In the genomic region with DNA sequence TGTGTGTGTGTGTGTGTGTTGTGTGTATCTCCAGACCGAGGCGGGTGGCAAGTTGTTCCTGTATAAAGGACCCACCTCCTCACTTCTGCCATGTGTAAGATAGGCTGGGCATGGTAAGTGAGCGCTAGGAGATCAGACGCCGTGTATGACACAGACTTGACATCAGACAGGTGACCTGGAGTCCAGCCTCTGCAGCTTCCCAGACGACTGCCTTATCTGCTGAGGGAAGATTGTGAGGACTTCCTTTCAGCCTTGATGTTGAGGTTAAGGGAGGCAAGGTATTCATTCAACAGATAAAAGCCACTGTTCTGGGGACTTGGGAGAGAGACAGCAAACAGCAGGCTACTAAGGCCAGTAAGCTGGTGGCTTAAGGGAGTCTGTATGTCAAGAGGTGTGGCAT, we compare ENCODE assay signal across 20 mouse cellular contexts. TPM values are rescaled to one million over a fixed set of nuclear protein-coding genes. Genes with fewer than 3 reads are reported as not detected.
DNase-seq lines count a peak whose midpoint lies in the region; ATAC-seq and TF ChIP-seq lines count a peak whose summit lies in the region.
"Had no signal": no experiment of that assay in that cellular context is flagged by ENCODE, and none has a peak within 500 bp of the region (broad histone marks: within the 10 kb centered on the region; RNA-seq: fewer than 3 reads in every experiment).

No protein-coding gene starts in this region.

- no peaks in the 10 kb centered on the region for H3K27me3 ChIP-seq in intestine, embryonic 16.5 days (replicated peaks; ENCODE audit: control insufficient read depth, insufficient read depth, low read length)
- no peaks in the 10 kb centered on the region for H3K27me3 ChIP-seq in intestine, embryonic 15.5 days (replicated peaks)
- H3K27me3 ChIP-seq in liver, embryonic 13.5 days: no peaks in the 10 kb centered on the region
- no peaks in the 10 kb centered on the region for H3K27me3 ChIP-seq in kidney, adult 2 months (replicated peaks; ENCODE audit: control insufficient read depth, insufficient read depth, low read length)

- 0 out of 2 replicates have a peak, but pooled peaks have one; percentile 19 for ATAC-seq in intestine, embryonic 16.5 days
- ATAC-seq in intestine, embryonic 15.5 days: no peak
- peak; percentile 45 for ATAC-seq in common myeloid progenitor, adult 5-6 weeks (replicated peaks; ENCODE audit: low read depth, poor library complexity, severe bottlenecking)
- peak; percentile 72 for ATAC-seq in liver, embryonic 13.5 days (ENCODE audit: low read depth)
- ATAC-seq: forebrain, embryonic 16.5 days; midbrain, embryonic 16.5 days had no signal

- intact Hi-C loops in left cerebral cortex, postnatal 4 days (cut with DNase I): no loop called here

- no peak overlapping the region for H3K9ac ChIP-seq in intestine, embryonic 16.5 days (ENCODE audit: low read depth, low read length)
- no peak overlapping the region for H3K9ac ChIP-seq in intestine, embryonic 15.5 days
- peak overlapping the region; percentile 49; the same call in 1 of the 2 replicates for H3K9ac ChIP-seq in liver, embryonic 13.5 days
- H3K9ac ChIP-seq: hindbrain, embryonic 14.5 days had no signal

- DNase-seq in liver, embryonic 13.5 days: peak; percentile 51
- peak; percentile 52 for DNase-seq in yolk sac, embryonic 10.5 days (ENCODE audit: low spot score)
- DNase-seq in kidney, postnatal 25 days: no peak
- DNase-seq in left cerebral cortex, postnatal 4 days: no peak
- no peak for DNase-seq in kidney, adult 2 months
- DNase-seq: B cell, adult 2 months; cerebellum, postnatal 14 days; gastrocnemius, adult 2 months; heart, adult 11 months; heart, postnatal 10 days; kidney, adult 18-20 months; kidney, postnatal 14 days; lung, postnatal 4 days; thymus, postnatal 36 days had no signal

- H3K4me1 ChIP-seq in intestine, embryonic 16.5 days (ENCODE audit: control insufficient read depth, insufficient read depth, low read length): peaks cover 61% of the 10 kb centered on the region
- peaks cover 62% of the 10 kb centered on the region for H3K4me1 ChIP-seq in intestine, embryonic 15.5 days (replicated peaks)
- peaks cover 95% of the 10 kb centered on the region for H3K4me1 ChIP-seq in liver, embryonic 13.5 days (replicated peaks)
- peaks cover 25% of the 10 kb centered on the region for H3K4me1 ChIP-seq in kidney, adult 2 months (ENCODE audit: control insufficient read depth, insufficient read depth, low read length)

- no peak for TF ChIP-seq POLR2A in kidney, adult 2 months (IDR thresholded peaks at IDR 0.05; ENCODE audit: low read depth, low read length)

- H3K4me2 ChIP-seq in intestine, embryonic 16.5 days (ENCODE audit: low read depth, low read length): no peak overlapping the region
- no peak overlapping the region for H3K4me2 ChIP-seq in intestine, embryonic 15.5 days (replicated peaks)
- H3K4me2 ChIP-seq in liver, embryonic 13.5 days: peak overlapping the region; percentile 96
- H3K4me2 ChIP-seq: hindbrain, embryonic 14.5 days had no signal

- TF ChIP-seq CTCF in kidney, adult 2 months (conservative IDR thresholded peaks at IDR 0.05; ENCODE audit: insufficient read depth, insufficient read length, low read depth, low read length): no peak

- H3K27ac ChIP-seq in intestine, embryonic 16.5 days (ENCODE audit: low read length): no peak overlapping the region
- H3K27ac ChIP-seq in intestine, embryonic 15.5 days: no peak overlapping the region
- peak overlapping the region; percentile 76 for H3K27ac ChIP-seq in liver, embryonic 13.5 days
- H3K27ac ChIP-seq in kidney, adult 2 months (ENCODE audit: insufficient read depth, low read depth, low read length): no peak overlapping the region
- H3K27ac ChIP-seq: gastrocnemius, adult 2 months; hindbrain, embryonic 14.5 days had no signal

- 42% methylated on average over 6 of the region's 6 CpGs for WGBS in intestine, embryonic 16.5 days
- WGBS in intestine, embryonic 15.5 days: 46% methylated on average over 6 of the region's 6 CpGs
- WGBS in liver, embryonic 13.5 days (ENCODE audit: insufficient replicate concordance): 18% methylated on average over 6 of the region's 6 CpGs
- 49% methylated on average over 6 of the region's 6 CpGs for WGBS in kidney, adult 2 months

- H3K36me3 ChIP-seq in intestine, embryonic 16.5 days (ENCODE audit: control insufficient read depth, insufficient read depth, low read length): no peaks in the 10 kb centered on the region
- no peaks in the 10 kb centered on the region for H3K36me3 ChIP-seq in intestine, embryonic 15.5 days
- no peaks in the 10 kb centered on the region; the same call in 1 of the 2 replicates for H3K36me3 ChIP-seq in liver, embryonic 13.5 days
- H3K36me3 ChIP-seq in kidney, adult 2 months (ENCODE audit: control insufficient read depth, insufficient read depth, low read length): no peaks in the 10 kb centered on the region

- no peaks in the 10 kb centered on the region for H3K9me3 ChIP-seq in intestine, embryonic 16.5 days (ENCODE audit: control insufficient read depth, low read length)
- no peaks in the 10 kb centered on the region for H3K9me3 ChIP-seq in intestine, embryonic 15.5 days
- H3K9me3 ChIP-seq in liver, embryonic 13.5 days (replicated peaks): no peaks in the 10 kb centered on the region

- H3K4me3 ChIP-seq in intestine, embryonic 16.5 days (ENCODE audit: low read length): no peak overlapping the region
- no peak overlapping the region for H3K4me3 ChIP-seq in intestine, embryonic 15.5 days (replicated peaks)
- no peak overlapping the region for H3K4me3 ChIP-seq in liver, embryonic 13.5 days (replicated peaks)
- H3K4me3 ChIP-seq in kidney, adult 2 months (ENCODE audit: insufficient read depth, low read depth, low read length): no peak overlapping the region
- H3K4me3 ChIP-seq: gastrocnemius, adult 2 months had no signal

RNA-seq across cellular contexts. Expression of gene Cmip, which starts 6.6 kb away (rescaled TPM):
- polyA plus RNA-seq in intestine, embryonic 16.5 days (2015; fragmentation: Nextera tagmentation; extraction: Ambion mirVana): 16.7 and 16.8 TPM in 2 replicates
- 25.4 and 29.2 TPM in 2 replicates for polyA plus RNA-seq in intestine, embryonic 15.5 days (2015; fragmentation: Nextera tagmentation; extraction: Ambion mirVana)
- total RNA-seq in common myeloid progenitor, adult 5-6 weeks (2017): 20.5 and 29.0 TPM in 2 replicates
- polyA plus RNA-seq in liver, embryonic 13.5 days (2015; fragmentation: Nextera tagmentation; extraction: Ambion mirVana): 5.8 and 6.7 TPM in 2 replicates
- 100 to 1,000 TPM; 351 to 377 TPM for total RNA-seq in left cerebral cortex, postnatal 4 days (2021)
- 104 and 112 TPM in 2 replicates for polyA plus RNA-seq in kidney, adult 2 months (2012; rRNA removed)

Comparison
In these comparisons a context has a peak if more than half of its experiments do, and no peak if none do; other contexts are left out.
1. DNase-seq: peak in liver, embryonic 13.5 days (single experiment) and yolk sac, embryonic 10.5 days (single experiment); none in kidney, postnatal 25 days (0 of 2), left cerebral cortex, postnatal 4 days (single experiment) and kidney, adult 2 months (single experiment).